Mouse (Mus musculus): ENCODE results near the gene Cer1.

The Cer1 gene

GRCm38 (mm10) chr4:82874791-82875190, 10.2 kb downstream of the Cer1 start:
- no peak for DNase-seq (ENCODE audit: low read depth)

- no peak for DNase-seq (ENCODE audit: low read depth)
Measured at GRCm38 (mm10) chr4:82872548-82872947, 12.4 kb downstream of the Cer1 start.

DNA sequence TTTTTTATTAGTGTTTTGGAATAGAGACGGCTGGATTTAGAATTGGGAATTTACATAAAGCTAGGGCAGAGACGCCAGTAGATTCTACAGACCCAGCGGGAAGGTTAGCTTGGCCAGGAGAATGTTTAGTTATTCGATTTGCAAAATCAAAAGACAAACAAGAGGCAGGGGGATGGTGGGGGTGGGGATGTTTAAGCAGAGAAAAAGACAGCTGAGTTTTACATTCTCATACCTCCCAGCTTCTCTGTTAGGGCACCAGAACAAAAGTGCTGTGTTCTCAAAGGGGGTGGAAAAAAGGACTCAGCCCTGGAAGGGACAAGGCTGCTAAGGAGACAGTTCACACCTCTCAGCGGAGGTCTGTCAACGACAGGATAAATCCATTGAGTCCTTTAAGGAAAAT, 12.8 kb downstream of the Cer1 start:
- DNase-seq (ENCODE audit: low read depth) = no peak

DNA sequence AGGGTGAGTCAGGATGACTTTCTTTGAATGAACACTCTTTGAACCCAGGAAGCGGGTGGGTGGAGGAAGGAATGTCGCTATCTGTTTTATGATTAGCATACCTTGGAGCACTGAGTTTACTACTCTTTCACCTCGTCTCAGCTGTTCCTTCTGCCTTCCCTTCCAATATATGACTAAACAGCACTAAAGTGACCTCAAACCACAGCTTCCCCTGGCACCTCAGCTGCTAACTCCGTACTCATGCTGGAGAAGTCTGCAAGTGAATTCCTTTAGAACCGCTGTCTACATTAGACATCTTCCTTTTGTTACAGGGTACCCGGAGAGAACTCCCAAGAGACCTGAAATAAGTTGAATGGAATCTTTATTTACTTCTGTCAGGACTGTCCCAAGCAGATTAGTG, 14.0 kb downstream of the Cer1 start:
- no peak for DNase-seq (ENCODE audit: low read depth)

- DNase-seq (ENCODE audit: low read depth) = no peak
Measured at GRCm38 (mm10) chr4:82867731-82868445, 17.1 kb downstream of the Cer1 start.

DNA sequence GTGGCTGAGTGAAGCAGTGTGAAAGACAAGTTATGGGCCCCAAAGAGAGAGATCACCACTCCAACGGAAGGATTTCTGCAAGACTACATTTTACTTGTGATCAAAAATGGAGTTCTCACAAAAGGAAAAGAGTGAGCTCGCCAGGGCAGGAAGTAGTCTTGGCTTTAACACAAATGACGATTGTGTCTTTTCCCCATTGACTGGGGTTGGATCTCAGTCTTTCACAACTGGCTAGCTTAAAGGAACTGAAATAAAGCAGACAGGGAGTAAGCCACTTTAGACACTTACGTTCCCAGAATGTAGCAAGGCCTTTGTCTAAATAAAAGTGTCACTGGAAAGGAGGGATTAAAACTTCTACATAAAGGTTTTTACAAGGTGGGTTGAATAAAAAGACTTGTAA, 17.8 kb downstream of the Cer1 start:
- no peak for DNase-seq (ENCODE audit: low read depth)

- no peak for DNase-seq (ENCODE audit: low read depth)
Measured at GRCm38 (mm10) chr4:82864974-82865699, 19.8 kb downstream of the Cer1 start.

DNA sequence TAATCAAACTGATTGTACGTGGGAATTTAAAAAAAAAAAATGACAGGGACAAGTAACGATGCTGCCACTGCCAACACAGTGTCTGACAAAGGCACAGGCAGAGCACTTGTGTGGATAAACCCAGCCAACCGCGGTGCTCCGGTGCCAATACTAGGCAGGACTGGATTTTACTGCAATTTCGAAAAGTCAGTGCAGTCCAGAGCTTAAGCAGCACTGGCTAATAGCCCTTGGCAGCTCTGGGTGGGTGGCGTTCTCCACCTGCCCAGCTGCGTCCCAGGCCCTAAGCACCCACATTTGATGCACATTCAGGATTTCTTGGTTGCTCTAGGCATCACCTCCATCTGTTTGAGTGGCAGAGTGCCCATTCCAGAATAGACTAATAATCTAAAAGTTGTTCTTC, 21.6 kb downstream of the Cer1 start:
- DNase-seq (ENCODE audit: low read depth) = no peak

DNA sequence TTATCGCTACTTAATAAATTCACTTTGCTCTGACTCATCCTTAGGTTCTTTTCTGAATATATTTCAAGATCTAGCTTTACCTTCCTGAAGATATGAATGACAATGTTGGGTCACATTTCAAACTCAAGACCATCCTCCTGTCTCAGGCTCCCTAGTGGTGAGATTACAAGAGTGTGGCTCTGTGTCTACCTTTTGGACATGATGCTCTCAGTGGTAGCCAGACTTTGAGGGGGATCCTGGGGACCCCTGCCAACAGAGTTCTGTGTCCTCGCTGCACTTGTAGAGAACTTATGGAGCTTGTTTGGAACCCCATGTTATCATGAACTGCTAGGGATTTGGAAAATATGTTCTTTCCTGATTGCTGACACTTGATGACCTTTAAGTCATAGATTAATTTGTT, 23.5 kb downstream of the Cer1 start:
- no peak for DNase-seq (ENCODE audit: low read depth)

GRCm38 (mm10) chr4:82860566-82860965, 24.4 kb downstream of the Cer1 start:
- no peak for DNase-seq (ENCODE audit: low read depth)

DNA sequence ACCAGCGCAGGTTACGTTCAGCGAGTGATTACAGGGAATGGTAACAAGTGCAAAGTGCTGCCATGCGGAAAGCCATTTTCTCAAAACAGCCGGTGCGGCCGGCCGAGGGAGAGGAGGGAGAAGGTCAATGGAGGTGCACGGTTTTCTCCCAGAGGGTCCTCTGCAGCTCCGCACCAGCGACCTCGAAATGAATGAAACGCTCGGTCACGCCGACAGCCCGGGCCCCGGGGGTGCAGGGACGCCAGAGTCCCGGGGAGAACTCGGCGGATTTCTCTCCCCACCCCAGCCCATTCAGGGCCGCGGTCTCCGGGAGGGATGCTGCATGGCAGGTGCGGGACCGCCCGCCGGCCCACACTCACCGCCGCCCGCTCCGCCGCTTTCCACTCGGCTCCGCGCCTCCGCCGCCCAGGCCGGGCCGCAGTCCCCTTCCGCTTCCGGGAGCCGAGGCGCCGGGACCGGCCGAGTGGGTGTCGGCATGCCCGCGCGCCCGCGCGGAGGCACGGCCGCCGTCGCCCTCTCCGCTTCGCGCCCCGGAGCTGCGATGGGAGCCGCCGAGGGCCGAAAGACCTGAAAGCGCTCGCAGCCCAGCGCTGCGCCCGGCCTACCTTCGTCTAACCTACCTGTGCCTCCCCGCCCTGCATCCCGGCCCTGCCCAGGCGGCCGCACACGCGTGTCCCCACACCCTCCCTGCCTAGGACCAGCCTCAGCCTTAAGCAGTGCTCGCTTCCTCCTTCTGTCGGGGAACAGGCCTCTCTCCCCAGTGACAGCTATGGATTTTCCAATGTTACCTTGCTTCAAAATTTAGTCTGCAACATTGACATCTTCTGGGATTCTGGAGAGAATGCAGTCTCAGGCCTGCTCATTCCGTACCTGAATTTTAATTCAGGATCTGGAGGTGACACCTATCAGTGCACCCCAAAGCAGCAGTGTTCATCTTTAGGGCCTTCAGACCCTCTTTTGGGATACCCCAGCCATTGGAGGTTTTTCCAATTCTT, 25.5 kb downstream of the Cer1 start, which contains the start of gene Zdhhc21:
Gene Zdhhc21, minus strand, starts transcription at position 828 of the 995 bp plus-strand sequence.
- peak; percentile 23 for DNase-seq (ENCODE audit: low read depth)

DNA sequence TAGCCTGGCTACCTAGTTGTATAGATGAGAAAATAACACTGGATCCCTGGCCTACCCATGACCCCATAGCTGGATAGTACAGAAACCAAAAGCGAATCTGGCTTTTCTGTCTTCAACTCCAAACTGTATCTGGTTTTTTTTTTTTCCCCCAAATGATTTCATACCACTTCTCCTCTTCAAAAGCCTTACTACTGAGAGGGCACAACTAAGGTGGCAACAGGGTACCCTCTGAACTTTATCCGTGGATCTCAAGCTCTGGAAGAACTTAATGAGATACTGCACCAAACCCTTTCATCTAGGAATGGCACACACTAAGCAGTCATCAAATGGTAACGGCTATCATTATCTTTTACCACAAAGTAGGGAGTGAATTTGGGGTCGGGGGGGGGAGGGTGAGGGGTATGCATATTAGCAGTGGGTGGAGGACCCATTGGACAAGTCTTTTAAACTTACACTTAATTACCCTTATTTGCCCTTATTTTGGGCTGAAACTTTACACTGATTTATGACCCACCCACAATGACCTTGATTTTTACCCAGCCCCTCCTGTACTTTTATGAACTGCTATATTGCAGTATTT, 26.4 kb downstream of the Cer1 start:
- no peak for DNase-seq (ENCODE audit: low read depth)

GRCm38 (mm10) chr4:82856986-82857385, 28.0 kb downstream of the Cer1 start:
- no peak for DNase-seq (ENCODE audit: low read depth)

DNA sequence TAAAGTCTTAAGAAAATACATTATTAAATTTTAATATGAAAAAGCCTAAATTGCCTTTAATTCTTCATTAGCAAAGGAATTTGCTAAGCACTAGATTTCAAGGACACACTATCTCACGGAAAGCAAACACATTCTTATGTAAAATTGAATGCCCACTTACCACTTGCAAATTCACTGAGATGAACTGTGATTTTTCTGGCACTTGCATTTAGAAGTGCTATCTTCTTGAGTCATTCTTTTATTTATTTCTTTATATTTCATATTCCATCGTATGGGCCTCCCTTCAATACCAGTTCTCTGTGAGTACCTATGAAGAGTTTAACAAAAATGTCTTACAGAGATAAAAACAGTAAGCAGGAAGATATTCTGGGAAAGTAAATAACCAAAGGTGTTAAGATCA, 31.1 kb downstream of the Cer1 start:
- no peak for DNase-seq (ENCODE audit: low read depth)

GRCm38 (mm10) chr4:82848552-82849234, 36.3 kb downstream of the Cer1 start:
- DNase-seq (ENCODE audit: low read depth) = peak; percentile 51

DNA sequence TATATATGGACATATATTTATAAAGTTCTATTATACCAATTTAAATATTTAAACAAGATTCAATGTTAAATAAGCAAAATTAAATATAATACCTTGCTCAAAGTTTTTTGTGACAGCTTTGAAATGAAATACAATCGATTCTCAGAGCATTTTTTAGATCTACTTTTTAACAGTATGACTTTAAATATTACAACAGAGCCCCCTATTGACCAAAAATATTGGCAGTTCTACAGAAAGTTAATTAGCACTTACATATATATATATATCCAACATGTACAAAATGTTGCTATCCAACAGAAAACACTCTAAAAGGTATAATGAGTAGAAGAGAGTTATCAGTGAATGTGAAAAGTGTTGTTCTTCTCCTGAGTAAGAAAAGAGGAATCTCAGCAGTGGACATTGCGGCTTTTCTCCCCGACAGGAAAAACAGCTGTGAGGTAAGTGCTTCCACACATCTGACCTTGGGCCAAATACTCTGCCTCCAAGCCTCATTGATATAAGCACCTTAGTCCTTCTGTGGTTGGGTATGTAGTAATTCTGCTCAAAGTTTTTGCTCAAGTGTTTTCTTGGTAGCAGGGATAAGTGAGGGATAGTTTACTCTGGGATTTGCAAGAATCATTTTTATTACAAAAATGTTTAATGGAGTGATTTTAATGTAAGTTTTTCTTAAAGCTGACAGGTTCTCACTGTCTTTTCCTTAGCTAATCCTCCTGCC, 47.3 kb downstream of the Cer1 start:
- no peak for DNase-seq (ENCODE audit: low read depth)

All from c-Kit-positive CD71-positive TER-119-negative erythroid progenitor cells, embryonic 14.5 days (primary cell).